Mouse (Mus musculus) pancreas, adult 10 weeks (tissue): ENCODE data around the gene Resf1. TPM values are rescaled to one million over a fixed set of nuclear protein-coding genes. Genes with fewer than 3 reads are reported as not detected.

Experiments used
- polyA plus RNA-seq: library from polyadenylated mRNA; stranded (reverse); fragments of 350-450 nt; fragmentation: Illumina TruSeq; extraction: RNeasy Lipid Tissue Mini Kit (QIAGEN cat#74804); gene quantifications from one replicate; pipeline ENCODE4 v1.2.3, GENCODE M21; 2015; ENCODE audit warnings: low read depth, low replicate concordance; ENCODE audit not compliant: insufficient read depth

Gene Resf1
- polyA plus RNA-seq: 3.9 TPM

GRCm38 (mm10) chr6:149308956-149309932 lies at the start of gene Resf1:
Gene Resf1, plus strand, starts transcription at chr6:149309414.

Other genes with a start within 250 kb of the Resf1 start
- 1.5 TPM for gene Dennd5b, start 207.7 kb upstream of the Resf1 start, polyA plus RNA-seq
- gene Gm10203, start 179.2 kb upstream of the Resf1 start, polyA plus RNA-seq: not detected
- gene Etfbkmt, start 169.6 kb upstream of the Resf1 start, polyA plus RNA-seq: 5.5 TPM
- 1.5 TPM for gene Amn1, start 120.7 kb upstream of the Resf1 start, polyA plus RNA-seq
- gene Bicd1, start 99.5 kb downstream of the Resf1 start, polyA plus RNA-seq: 4.7 TPM